Mouse (Mus musculus) gastrocnemius, postnatal 4 days (tissue): ENCODE measurements around the gene Clec11a. TPM values are rescaled to one million over a fixed set of nuclear protein-coding genes. Genes with fewer than 3 reads are reported as not detected.

Experiments used
- DNase-seq, 2 experiments: peaks; one replicate each; pipeline ENCODE4 v3.0.0; 2021 to 2022; ENCODE audit warnings: low spot score in 2 of 2, mixed read lengths in 2 of 2
- total RNA-seq, 2 experiments: library from RNA; stranded (reverse); gene quantifications; 2 replicates each; pipeline ENCODE4 v1.2.3; 2021

Clec11a gene
- total RNA-seq, 2 experiments from 2014 or later: 3.9 to 4.7 TPM

DNA sequence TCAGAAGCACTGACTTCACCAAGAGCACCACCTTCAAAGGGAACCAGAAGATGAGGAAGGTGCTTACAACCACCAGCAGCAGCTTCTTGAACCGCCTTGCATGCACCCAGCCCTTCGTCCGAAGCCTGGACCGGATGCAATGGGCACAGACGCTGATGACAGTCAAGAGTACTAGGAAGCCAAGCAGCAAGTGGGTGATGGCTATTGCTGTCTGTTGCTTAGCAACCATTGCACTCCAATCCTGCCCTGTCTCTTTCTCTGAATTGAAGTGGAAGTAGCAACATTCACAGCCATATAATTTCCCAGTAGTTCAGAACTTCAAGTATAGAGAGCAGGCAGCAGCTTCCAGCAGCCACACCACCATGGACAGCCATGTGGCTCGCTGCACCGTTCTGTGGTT lies 25.1 kb downstream of the Clec11a start:
- no peak for DNase-seq

GRCm38 (mm10) chr7:44280959-44281358 lies 25.7 kb downstream of the Clec11a start:
- no peak for DNase-seq

GRCm38 (mm10) chr7:44277250-44277622 lies 29.5 kb downstream of the Clec11a start:
- DNase-seq: no peak

DNA sequence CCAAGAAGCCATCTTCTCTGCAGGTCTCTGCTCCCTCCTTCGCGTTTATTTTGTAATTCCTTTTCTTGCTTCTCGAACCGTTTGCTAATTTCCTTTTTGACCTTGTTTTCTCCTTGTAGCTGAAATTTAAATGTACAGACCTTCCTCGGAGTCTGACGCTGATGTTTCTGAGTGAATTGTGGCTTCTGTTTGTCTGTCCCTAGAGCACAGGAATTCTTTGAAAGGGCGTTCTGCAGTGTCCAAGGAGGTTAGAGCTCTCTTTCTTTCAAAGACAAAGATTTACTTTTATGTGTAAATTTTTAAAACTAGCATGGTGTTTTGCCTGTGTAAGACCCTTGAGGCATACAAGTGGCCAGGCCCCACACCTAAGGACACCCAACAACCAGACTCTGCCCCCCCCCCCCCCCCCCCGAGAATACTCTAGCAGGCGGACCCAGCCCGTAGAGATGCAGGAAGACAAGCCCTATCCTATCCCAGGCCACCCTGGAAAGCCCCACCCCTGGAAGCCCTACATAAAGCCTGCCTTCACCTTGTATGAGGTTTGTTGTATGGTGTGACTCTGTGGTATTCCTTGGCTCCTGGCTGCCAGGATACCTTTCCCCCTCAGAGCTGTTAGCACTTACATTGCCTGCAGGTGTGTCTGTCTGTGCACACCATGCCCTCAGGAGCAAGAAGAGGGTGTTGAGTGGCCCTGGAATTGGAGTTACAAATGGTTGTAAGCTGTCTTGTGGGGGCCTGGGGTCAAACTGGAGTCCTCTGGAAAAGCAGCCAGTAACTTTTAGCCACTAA lies 30.0 kb downstream of the Clec11a start:
- DNase-seq: no peak

DNA sequence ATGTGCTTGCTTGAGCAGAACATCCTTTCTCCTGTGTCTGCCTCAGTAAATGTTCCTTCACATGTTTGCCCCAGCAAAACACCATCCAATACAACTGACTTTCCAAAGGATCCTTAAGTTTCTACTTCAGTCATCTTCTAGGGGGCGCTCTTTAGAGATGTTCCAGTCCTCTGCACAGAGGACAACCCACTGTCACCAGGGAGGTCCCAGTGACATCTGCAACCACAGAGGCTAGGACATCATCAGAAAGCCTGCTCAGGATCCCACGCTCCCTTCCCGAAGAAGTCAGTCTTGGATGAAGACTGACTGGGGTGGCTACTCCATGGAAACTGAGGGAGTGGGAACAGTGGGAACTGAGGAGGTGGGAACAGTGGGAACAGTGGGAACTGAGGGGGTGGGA lies 31.2 kb downstream of the Clec11a start:
- no peak for DNase-seq

GRCm38 (mm10) chr7:44274096-44274495 lies 32.6 kb downstream of the Clec11a start:
- no peak for DNase-seq

DNA sequence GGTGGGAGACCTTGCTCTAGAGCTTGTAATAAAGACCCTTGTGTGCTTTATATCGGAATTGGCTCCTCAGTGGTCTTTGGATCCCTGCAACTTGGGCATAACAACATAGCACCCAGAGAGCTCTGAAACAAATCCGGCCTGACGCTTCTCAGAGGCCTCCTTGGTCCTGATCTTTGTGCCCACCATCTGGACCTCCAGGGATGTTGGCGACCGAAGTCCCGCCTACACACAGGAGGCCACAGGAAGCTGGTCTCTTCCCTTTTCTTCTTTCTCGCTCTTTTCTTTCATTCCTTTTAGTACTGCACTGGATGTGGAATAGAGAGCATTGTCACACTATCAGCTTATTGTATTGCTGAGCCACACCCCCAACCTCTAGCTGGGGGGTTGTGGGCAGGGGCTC lies 33.3 kb downstream of the Clec11a start:
- DNase-seq: no peak

DNA sequence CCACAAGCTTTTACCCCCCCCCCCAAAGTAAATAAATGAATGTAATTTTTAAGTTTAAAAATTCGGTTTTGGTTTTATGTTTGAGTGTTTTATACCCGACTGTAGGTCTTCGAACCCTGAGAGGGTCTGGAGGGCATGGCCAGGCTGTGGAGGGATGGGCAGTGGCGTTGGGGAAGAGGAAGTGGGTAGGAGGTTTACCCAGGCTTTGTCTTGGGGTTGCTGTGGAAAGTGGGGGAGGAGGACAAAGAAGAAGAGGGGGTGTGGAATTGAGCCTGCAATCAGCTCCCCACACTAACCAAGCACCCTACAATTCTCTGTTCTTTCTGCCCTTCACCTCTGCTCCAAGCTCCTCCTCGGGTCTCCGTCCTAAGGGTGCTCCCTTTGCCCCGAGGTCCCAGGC lies 34.2 kb downstream of the Clec11a start:
- DNase-seq: no peak

DNA sequence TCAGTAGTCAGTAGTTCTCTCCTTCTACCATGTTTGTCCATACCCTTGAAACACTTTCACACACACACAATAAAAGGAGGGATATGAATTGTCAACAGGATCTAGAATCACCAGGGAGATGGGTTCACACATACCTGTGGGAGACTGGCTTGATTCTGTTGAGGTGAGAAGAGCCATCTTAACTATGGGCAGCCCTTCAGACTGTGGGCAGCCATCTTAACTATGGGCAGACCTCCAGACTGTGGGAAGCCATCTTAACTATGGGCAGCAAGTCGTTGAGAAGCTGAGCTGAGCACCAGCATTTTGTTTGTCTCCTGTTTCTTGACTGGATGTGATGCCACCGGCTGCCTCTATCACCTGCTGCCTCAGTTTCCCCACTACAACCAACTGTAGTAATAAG lies 35.4 kb downstream of the Clec11a start:
- DNase-seq: no peak

- DNase-seq: no peak
Observed at GRCm38 (mm10) chr7:44269397-44269796, 37.3 kb downstream of the Clec11a start.

- no peak for DNase-seq
Observed at GRCm38 (mm10) chr7:44268117-44268516, 38.6 kb downstream of the Clec11a start.

DNA sequence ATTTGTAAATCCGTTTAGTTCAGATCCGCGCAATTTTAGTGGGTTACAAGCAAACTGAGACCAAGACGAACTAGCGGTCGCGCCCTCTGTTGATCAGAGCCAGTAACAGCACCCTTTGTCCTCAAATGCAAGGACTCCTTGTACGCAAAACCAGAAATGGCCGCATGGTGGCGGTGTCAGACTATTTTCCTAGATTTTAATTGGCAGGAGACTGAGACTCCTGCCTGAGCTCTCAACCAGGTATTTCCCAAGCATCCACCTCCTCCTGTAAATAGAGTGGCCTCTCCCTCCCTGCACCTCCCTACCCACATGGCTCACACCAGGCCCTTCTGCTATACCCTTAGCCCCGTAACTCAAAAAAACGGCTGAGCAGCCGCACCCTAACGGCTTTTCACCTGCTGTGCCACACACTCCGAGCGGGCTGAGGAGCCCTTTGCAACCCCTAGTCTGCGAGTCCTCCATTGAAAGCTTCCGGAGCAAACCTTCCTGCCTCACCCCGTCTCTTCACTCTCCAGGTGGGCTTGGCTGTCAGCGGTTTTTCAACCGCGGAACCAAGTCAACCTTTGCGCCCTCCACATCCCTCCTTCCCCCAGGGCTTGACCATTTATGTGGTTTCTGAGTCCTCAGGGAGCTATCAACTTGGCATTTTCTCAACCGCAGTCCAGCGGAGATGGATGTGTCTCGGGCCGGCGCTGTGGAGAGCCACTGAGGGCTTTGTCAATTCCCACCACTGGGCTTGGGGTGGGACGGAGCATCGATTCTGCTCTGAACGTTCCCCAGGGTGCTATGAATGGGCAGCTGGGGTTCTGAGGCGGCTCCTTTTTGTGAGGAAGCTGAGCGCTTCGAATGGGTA lies 43.7 kb downstream of the Clec11a start:
- DNase-seq: peak; percentile 78 to 88

GRCm38 (mm10) chr7:44261147-44261546 lies 45.6 kb downstream of the Clec11a start, which contains the start of gene Gm15517:
Gene Gm15517 (plus strand): TSS chr7:44261447.
- DNase-seq: no peak

GRCm38 (mm10) chr7:44260410-44260809 lies 46.3 kb downstream of the Clec11a start:
- DNase-seq: no peak

DNA sequence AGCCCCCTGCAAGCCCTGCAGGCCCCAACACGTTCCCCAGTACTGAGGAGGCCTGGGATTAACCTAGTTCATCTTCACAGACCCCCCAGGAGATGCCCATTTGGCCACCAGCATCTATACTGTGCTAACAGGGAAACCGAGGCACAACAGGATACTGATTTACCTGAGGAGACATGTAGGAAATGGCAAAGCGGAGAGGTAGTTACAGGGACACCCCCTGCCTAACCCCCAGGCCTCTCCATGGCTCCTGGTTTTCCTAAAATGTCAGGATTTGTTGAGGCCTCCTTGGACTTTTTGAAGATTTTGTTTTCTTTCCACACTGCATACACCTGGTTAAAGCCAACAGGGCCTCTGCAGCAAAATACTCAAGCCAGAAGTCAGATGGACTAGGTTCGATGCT lies 49.4 kb downstream of the Clec11a start, which contains the start of gene Acp4:
Gene Acp4, minus strand, starts transcription at position 101 of the 400 bp plus-strand sequence.
- no peak for DNase-seq

DNA sequence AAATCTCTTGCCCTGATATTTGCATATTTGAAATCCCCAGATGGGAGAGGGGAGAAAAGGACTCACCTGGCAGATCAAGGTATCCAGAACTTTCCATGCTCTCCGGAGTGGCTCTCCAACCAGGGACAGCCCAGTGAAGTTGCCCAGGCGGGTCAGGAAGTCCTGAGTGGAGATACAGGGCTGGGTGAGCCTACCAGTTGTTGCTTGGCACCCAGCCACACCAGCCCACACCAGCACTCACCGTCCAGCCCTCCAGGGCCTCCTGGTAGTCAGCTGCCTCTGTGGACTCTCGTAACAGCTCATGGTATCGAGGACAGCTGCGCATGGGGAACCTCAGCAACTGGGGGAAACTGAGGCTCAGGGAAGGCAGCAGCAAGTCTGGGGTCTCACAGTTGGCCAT lies 51.8 kb downstream of the Clec11a start:
- no peak for DNase-seq

GRCm38 (mm10) chr7:44253023-44253616 lies 53.6 kb downstream of the Clec11a start:
- DNase-seq: no peak

Other genes with a start within 250 kb of the Clec11a start
- not detected for gene Klk1b21, start 204.6 kb downstream of the Clec11a start, total RNA-seq
- gene Klk1b22, start 194.2 kb downstream of the Clec11a start, total RNA-seq: not detected
- gene Klk1b16, start 170.1 kb downstream of the Clec11a start, total RNA-seq: not detected
- gene Klk1b24, start 118.7 kb downstream of the Clec11a start, total RNA-seq: not detected
- gene Klk1b3, start 108.7 kb downstream of the Clec11a start, total RNA-seq: not detected
- gene Klk1b4, start 99.5 kb downstream of the Clec11a start, total RNA-seq: not detected
- not detected for gene Klk1b5, start 91.0 kb downstream of the Clec11a start, total RNA-seq
- gene Klk1, start 81.5 kb downstream of the Clec11a start, total RNA-seq: not detected
- not detected for gene Gm36864, start 70.7 kb downstream of the Clec11a start, total RNA-seq
- under 1 TPM; 0.26 to 0.32 TPM for gene 1700028J19Rik, start 60.2 kb downstream of the Clec11a start, total RNA-seq
- gene 2410002F23Rik, start 60.2 kb downstream of the Clec11a start, total RNA-seq: 10 to 100 TPM; 47.7 to 72.0 TPM
- gene Acp4, start 49.5 kb downstream of the Clec11a start, total RNA-seq: not detected
- not detected for gene Gm15517, start 45.5 kb downstream of the Clec11a start, total RNA-seq
- 1 to 10 TPM; 3.0 to 3.5 TPM for gene Shank1, start 3.4 kb upstream of the Clec11a start, total RNA-seq
- under 1 TPM; 0.34 to 0.49 TPM for gene Syt3, start 77.2 kb upstream of the Clec11a start, total RNA-seq
- gene 1700008O03Rik, start 78.9 kb upstream of the Clec11a start, total RNA-seq: not detected
- gene Lrrc4b, start 122.1 kb upstream of the Clec11a start, total RNA-seq: 1 to 10 TPM; 4.0 to 4.2 TPM
- not detected for gene Aspdh, start 158.5 kb upstream of the Clec11a start, total RNA-seq
- 10 to 100 TPM; 67.2 to 77.6 TPM for gene Josd2, start 161.1 kb upstream of the Clec11a start, total RNA-seq
- gene Emc10, start 189.6 kb upstream of the Clec11a start, total RNA-seq: 10 to 100 TPM; 60.1 to 65.3 TPM
- gene Fam71e1, start 189.7 kb upstream of the Clec11a start, total RNA-seq: 1 to 10 TPM; 6.2 to 6.8 TPM
- gene Mybpc2, start 217.8 kb upstream of the Clec11a start, total RNA-seq: 100 to 1,000 TPM; 438 to 552 TPM
- gene Spib, start 225.2 kb upstream of the Clec11a start, total RNA-seq: under 1 TPM; 0.26 to 0.27 TPM
- gene Pold1, start 241.9 kb upstream of the Clec11a start, total RNA-seq: 10 to 100 TPM; 32.0 to 35.2 TPM
- 10 to 100 TPM; 38.3 to 45.3 TPM for gene Nr1h2, start 247.0 kb upstream of the Clec11a start, total RNA-seq